Mouse (Mus musculus): ENCODE measurements around the gene Kcnk4. TPM values are rescaled to one million over a fixed set of nuclear protein-coding genes. Genes with fewer than 3 reads are reported as not detected.

The Kcnk4 gene
- 1.6 and 1.8 TPM in 2 replicates for polyA plus RNA-seq (2012; ENCODE audit: insufficient read depth, insufficient read length, missing spikeins)

DNA sequence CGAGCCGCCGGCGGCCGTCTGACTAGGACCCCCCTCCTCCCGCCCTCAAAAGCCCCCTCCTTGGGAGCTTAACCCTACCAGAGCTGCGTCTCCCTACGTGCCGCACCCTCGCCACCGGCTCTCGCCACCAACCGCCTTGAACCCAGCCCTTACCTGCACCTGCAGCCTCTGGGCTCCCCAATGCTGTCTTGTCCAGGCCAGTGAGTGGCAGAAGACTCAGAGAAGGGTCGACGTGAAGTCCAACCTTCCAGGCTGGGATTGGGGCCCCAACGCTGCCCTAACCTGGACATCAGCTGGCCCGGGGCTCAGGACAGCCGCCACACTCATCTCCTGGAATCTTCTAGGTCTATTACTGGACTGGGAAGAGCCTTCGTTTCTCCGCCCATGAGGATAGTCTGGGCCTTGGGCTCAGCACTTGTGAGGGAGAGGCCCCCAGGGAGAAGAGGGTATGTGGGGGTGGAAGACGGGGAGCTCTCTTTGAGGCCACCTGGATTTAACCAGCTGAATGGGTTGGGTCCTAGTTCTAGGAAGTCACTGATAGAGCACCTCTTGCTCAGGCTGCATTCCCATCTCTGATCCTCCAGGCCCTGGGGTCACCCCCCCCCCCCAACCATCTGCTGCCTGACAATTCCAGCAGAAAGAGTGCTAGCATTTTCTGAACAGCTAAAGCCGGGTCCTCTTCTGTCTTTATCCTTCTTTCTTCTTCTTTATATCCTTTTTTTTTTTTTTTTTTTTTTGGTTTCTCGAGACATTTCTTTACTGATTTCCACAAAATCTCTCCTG lies at the start of gene Kcnk4:
Kcnk4 (minus strand) TSS at position 321 of the 783 bp plus-strand sequence.
- H3K27ac ChIP-seq (replicated peaks; ENCODE audit: low read depth, low read length) = no peak within 1 kb of the TSS
- peaks cover 12% of the 10 kb centered on the region; the same call in 1 of the 2 replicates for H3K4me1 ChIP-seq (ENCODE audit: control insufficient read depth, insufficient read depth, insufficient read length, low read length)
- H3K4me3 ChIP-seq (ENCODE audit: insufficient read depth, low read depth, low read length) = peak within 1 kb of the TSS; percentile 47

DNA sequence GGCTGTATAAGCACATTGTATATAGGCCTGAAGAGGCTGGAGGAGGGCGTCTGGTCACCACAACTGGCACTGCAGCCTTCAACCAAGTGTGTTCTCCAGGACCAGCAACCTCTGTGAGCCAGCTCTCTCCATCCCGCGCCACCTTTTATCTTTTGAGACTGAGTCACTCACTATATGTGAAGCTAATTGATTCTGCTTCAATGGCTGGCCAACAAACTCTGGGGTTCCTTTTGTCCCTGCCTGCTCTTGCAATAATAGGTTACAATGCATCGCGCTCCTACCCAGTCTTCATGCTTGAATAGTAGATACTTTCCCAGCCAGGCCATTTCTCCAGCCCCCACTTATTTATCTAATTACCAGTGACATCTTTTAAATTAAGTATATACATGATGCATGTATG lies 49.3 kb upstream of the Kcnk4 start:
- Histone ChIP-seq H3K27ac (replicated peaks; ENCODE audit: low read depth, low read length) (no peak overlapping the region), H3K4me3 (ENCODE audit: insufficient read depth, low read depth, low read length) (no peak overlapping the region), H3K4me1 (ENCODE audit: control insufficient read depth, insufficient read depth, insufficient read length, low read length) (peaks cover 11% of the 10 kb centered on the region)

GRCm38 (mm10) chr19:6981465-6981864 lies 47.1 kb upstream of the Kcnk4 start:
- peaks cover 6% of the 10 kb centered on the region; the same call in 1 of the 2 replicates for H3K4me1 ChIP-seq (ENCODE audit: control insufficient read depth, insufficient read depth, insufficient read length, low read length)
- H3K27ac ChIP-seq (replicated peaks; ENCODE audit: low read depth, low read length) = peak overlapping the region; percentile 99
- peak overlapping the region; percentile 4; the same call in 1 of the 2 replicates for H3K4me3 ChIP-seq (ENCODE audit: insufficient read depth, low read depth, low read length)

DNA sequence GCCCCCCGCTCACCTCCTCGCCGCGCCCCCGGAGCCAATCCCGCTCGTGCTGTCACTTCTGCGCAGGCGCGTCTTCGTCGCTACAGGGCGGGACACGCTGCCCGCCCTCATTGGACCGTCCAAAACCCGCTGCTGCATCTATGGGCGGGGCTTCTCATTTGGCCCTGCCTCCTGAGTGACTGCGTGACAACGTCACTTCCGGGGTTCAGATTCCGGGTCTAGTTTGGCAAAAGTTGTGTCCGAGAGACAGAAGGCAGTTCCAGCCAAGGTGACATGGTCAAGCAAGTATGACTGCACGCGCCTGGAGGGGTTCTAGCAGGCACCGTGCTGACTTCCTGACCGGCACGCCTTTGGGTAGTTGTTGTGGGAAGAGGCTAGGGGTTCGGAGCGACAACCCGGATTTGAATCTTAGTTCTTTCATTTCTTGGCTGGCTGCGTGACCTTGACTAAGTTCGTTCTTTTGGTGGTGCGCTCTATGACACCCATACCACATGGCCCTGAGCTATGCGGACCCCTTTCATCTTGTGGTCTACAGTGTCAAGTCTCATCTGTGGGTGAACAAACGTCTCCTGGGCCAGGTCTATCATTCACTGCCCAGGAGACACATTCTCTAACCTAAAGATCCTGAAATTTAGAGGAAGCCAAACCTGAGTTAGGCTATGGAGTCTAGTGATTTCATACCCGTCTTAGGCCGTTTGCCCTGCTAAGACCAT lies 46.2 kb upstream of the Kcnk4 start, which contains the start of gene Fkbp2:
Fkbp2 (minus strand) TSS at position 121 of the 713 bp plus-strand sequence.
- Histone ChIP-seq H3K4me1 (ENCODE audit: control insufficient read depth, insufficient read depth, insufficient read length, low read length) (no peaks in the 10 kb centered on the region), H3K27ac (replicated peaks; ENCODE audit: low read depth, low read length) (peak within 1 kb of the TSS; percentile 99), H3K4me3 (ENCODE audit: insufficient read depth, low read depth, low read length) (peak within 1 kb of the TSS; percentile 84)

DNA sequence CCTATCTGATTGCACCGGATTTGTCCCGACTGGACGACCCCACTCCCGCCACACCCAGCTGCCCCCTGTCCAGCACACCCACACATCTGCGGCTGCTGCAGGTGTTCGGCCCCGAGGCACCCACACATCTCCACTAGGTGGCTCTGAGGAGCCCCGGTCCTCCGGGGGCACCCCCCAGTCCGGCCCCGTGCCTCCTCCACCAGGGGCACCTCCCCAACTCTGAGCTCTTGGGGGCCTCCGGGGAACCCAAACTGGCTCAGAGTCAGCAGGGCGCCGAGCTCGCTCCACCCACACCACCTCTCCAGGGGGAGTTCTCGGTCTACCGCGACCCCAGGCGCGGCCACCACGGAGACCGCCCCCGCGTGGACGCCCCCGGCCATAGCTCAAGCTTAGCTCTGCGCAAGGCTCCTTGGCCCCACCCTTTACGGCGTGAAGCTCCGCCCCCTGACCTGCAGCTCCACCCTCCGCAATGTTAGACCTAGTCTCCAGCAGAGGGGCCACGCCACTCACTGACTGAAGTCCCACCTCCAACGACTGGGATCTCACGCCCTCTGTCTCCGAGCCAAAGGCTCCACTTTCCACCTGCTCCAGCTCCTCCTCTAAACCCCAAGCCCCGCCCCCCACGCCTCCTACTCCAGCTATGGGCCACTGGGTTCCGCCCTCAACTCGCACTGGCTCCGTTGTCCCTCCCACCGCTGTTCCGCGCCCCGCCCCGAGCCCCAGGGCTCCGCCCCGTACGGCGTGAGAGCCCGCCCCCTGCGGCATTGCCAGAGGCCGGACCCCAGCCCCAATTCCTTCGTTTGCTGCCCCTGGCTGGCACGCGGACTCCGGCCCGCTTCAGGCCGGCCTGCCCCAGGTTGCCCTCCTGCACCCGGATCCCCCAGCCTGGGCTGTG lies 45.4 kb upstream of the Kcnk4 start:
- Histone ChIP-seq H3K4me1 (ENCODE audit: control insufficient read depth, insufficient read depth, insufficient read length, low read length) (no peaks in the 10 kb centered on the region), H3K4me3 (ENCODE audit: insufficient read depth, low read depth, low read length) (peak overlapping the region; percentile 68), H3K27ac (replicated peaks; ENCODE audit: low read depth, low read length) (peak overlapping the region; percentile 69)

GRCm38 (mm10) chr19:6979001-6979479 lies 44.7 kb upstream of the Kcnk4 start:
- Histone ChIP-seq H3K4me3 (ENCODE audit: insufficient read depth, low read depth, low read length) (peak overlapping the region; percentile 63), H3K4me1 (ENCODE audit: control insufficient read depth, insufficient read depth, insufficient read length, low read length) (no peaks in the 10 kb centered on the region), H3K27ac (replicated peaks; ENCODE audit: low read depth, low read length) (0 out of 2 replicates have a peak overlapping the region, but pooled peaks have one; percentile 1)

DNA sequence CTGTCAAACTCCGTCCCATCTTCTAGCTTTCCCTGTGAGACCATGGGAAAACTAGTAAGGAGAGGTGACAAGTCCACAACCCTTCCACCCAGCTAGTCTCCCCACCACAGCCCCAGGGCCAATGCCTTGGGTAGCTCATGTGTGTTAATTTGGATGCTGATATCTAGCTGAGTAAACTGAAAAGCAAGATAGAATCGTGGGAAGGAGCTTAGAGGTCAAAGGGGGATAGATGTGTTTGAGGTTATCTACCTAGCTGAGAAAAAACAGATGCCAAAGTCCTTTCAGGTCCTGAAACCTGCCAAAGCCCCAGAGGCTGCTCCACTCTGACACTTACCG lies 44.3 kb upstream of the Kcnk4 start:
- Histone ChIP-seq H3K4me3 (ENCODE audit: insufficient read depth, low read depth, low read length) (peak overlapping the region; percentile 63; the same call in 1 of the 2 replicates), H3K4me1 (ENCODE audit: control insufficient read depth, insufficient read depth, insufficient read length, low read length) (no peaks in the 10 kb centered on the region), H3K27ac (replicated peaks; ENCODE audit: low read depth, low read length) (no peak overlapping the region)

DNA sequence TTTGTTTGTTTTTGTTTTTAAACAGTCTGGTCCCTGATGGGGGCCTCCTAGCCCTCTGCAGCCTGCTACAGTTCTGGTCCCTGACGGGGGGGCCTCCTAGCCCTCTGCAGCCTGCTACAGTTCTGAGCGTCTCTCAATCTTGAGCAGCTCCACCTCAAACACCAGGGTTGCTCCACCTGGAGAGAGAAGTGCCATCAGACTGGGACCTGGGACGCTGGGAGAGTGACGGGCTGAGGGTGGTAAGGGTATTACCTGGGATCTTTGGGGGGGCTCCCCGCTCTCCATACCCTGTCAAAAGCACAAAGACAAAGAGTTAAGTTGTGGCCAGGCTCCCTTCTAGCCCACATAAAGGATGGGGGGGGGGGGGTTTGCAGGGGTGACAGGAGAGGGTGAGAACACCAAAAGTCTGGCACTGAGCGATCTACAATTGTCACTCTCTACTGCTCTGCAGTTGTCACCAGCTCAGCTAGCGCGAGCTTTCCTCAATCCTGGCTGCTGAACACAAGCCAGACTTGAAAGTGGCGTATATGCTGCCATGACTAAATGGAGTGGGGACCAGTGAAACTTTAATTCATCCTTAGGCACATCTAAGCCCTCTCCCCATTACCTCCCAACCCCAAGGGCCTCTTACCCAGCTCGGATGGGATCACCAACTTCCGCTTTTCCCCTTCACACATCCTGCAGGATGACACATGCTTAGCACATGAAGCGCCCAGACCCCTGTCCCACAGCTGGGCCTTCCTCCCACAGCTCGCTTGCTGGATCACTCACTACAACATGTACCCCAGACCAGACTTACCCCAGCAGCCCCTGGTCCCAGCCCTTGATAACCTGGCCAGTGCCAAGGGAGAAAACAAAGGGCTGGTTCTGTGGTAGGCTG lies 43.7 kb upstream of the Kcnk4 start:
- Histone ChIP-seq H3K4me1 (ENCODE audit: control insufficient read depth, insufficient read depth, insufficient read length, low read length) (no peaks in the 10 kb centered on the region), H3K4me3 (ENCODE audit: insufficient read depth, low read depth, low read length) (0 out of 2 replicates have a peak overlapping the region, but pooled peaks have one; percentile 63), H3K27ac (replicated peaks; ENCODE audit: low read depth, low read length) (no peak overlapping the region)

- Histone ChIP-seq H3K4me3 (ENCODE audit: insufficient read depth, low read depth, low read length) (peak within 1 kb of the TSS; percentile 80), H3K27ac (replicated peaks; ENCODE audit: low read depth, low read length) (peak within 1 kb of the TSS; percentile 92), H3K4me1 (ENCODE audit: control insufficient read depth, insufficient read depth, insufficient read length, low read length) (no peaks in the 10 kb centered on the region)
Observed at GRCm38 (mm10) chr19:6975537-6976521, 41.5 kb upstream of the Kcnk4 start, which contains the start of gene Plcb3. Gene Plcb3 (minus strand): TSS chr19:6976470.

GRCm38 (mm10) chr19:6974211-6975205 lies 40.2 kb upstream of the Kcnk4 start, which contains the start of gene Ppp1r14b:
Gene Ppp1r14b (plus strand): TSS chr19:6974968.
- Histone ChIP-seq H3K4me3 (ENCODE audit: insufficient read depth, low read depth, low read length) (peak within 1 kb of the TSS; percentile 80), H3K27ac (replicated peaks; ENCODE audit: low read depth, low read length) (peak within 1 kb of the TSS; percentile 92), H3K4me1 (ENCODE audit: control insufficient read depth, insufficient read depth, insufficient read length, low read length) (no peaks in the 10 kb centered on the region; the same call in 1 of the 2 replicates)

DNA sequence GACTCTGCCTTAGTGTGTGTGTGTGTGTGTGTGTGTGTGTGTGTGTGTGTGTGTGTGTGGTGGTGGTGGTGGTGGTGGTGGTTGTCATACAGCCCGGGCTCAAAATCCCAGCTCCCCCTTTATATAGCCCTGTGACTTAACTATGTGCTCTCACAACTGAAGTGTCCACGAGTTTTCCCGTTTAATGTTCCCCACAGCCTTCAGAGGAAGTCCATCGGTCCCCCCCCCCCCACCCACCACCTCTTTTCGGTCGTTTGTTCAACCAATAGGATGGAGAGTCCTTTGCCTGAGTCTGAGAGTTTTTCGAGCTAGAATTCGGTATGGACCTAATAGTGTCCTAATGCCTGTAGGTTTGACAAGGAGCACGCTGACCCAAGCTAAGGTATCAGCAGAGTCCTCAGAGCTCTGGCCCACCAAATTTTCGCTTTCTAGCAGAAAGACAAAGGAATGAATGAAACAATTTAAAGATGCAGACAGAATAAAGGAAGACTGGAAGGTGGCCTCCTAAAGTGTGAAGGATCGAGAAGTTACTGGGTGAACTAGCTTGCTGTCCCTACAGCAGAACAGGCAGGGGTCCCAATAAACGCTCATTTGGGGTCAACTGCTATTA lies 39.4 kb upstream of the Kcnk4 start:
- H3K27ac ChIP-seq (replicated peaks; ENCODE audit: low read depth, low read length) = no peak overlapping the region
- no peaks in the 10 kb centered on the region; the same call in 1 of the 2 replicates for H3K4me1 ChIP-seq (ENCODE audit: control insufficient read depth, insufficient read depth, insufficient read length, low read length)
- H3K4me3 ChIP-seq (ENCODE audit: insufficient read depth, low read depth, low read length) = peak overlapping the region; percentile 70

All from brown adipose tissue, adult 24 weeks (tissue).